Mouse (Mus musculus): ENCODE data around the gene Gtf2f1.

Gtf2f1 gene

GRCm38 (mm10) chr17:56976531-56977390, 34.3 kb downstream of the Gtf2f1 start:
- DNase-seq (ENCODE audit: low read depth, low spot score), result no peak

- no peak for DNase-seq (ENCODE audit: low read depth, low spot score)
Measured at GRCm38 (mm10) chr17:56975391-56975790, 35.7 kb downstream of the Gtf2f1 start.

DNA sequence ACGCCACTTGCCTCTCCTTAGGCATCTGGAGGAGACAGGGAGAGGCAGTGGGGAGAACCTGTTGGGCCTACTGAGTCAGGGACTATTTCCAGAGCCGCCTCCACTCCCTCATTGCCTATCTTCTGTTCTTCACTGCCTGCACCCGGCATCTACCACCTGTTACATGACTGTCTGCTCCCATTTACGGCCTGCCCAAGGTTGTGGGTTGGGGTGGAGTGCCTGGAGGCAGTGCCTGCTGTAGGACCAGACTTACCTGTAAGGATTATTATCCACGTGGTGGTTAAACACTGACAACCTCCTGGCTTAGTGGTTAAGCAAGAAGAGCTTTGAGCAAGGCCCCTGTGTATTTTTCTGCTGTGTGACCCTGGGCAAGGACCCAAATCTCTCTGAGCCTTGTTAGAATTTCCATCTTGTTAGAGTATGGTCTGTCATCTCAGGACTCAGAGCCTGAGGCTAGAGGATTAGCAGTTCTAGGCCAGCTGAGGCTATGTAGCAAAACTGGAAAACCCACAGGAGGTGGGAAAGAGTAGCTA, 36.3 kb downstream of the Gtf2f1 start:
- DNase-seq (ENCODE audit: low read depth, low spot score), result no peak

DNA sequence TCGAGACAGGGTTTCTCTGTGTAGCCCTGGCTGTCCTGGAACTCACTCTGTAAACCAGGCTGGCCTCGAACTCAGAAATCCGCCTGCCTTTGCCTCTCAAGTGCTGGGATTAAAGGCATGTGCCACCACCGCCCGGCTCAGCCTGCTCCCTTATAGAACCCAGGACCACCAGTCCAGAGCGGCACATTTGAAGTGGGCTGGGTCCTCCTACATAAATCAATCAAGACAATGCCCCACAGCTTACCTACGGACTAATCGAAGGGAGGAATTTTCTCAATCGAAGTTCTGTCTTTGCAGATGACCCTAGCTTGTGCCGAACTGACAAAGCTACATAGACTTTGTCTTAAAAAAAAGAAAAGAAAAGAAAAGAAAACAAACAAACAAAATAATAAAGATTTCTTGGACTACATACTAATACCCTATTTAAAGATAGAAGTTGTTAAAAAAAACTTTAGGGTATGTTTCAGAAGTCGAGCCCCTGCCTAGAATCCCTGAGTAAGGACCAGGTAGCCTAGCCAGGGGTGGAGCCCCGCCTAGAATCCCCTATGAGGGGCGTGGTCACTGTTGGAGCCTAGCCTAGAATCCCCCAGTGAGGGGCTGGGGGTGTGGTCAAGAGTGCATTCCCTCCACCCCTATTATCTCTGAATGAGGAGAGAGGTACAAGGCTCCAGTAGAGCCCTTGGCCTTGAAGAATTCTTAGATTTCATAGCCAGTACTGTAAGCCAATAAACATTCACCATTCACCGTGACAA, 37.0 kb downstream of the Gtf2f1 start:
- no peak for DNase-seq (ENCODE audit: low read depth, low spot score)

DNA sequence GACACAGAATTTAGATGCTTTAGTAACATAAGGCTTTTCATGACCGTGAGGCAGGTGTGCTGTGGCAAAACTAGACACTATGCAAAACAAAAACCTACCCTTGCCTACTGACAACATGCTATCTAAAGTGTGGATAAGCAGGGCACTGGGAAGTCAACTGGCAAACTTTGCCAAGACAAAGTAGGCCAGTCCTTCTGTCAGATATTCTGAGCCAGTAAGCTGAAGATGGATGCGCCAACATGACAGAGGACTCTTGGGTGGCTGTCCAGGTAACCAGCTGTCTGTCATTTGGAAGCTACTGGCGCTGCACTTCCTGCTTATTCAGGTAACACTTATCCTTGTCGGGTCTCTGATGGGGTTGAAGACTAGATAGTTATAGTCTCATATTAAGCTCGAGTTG, 41.0 kb downstream of the Gtf2f1 start:
- no peak for DNase-seq (ENCODE audit: low read depth, low spot score)

GRCm38 (mm10) chr17:56969321-56969720, 41.8 kb downstream of the Gtf2f1 start:
- no peak for DNase-seq (ENCODE audit: low read depth, low spot score)

- no peak for DNase-seq (ENCODE audit: low read depth, low spot score)
Measured at GRCm38 (mm10) chr17:56963646-56964045, 47.4 kb downstream of the Gtf2f1 start.

GRCm38 (mm10) chr17:56962642-56963405, 48.3 kb downstream of the Gtf2f1 start:
- no peak for DNase-seq (ENCODE audit: low read depth, low spot score)

DNA sequence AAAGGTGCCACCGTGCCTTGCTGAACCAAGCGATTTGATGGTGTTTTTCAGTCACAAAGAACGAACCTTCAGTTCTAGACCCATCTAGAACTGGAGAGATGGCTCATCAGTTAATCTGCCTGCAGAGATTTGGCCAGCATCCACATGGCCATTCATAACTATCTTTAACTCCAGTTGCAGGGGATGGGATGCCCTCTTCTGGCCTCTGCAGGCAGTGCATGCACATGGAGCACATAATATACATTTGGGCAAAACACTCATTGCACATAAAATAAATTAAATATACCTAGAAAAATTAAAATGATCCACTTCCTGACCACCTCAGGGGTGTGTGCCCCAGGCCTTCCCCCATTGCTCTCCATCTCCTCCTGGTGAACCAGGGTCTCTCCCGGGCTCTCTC, 49.2 kb downstream of the Gtf2f1 start:
- DNase-seq (ENCODE audit: low read depth, low spot score), result peak; percentile 21

- DNase-seq (ENCODE audit: low read depth, low spot score), result no peak
Measured at GRCm38 (mm10) chr17:56958667-56959066, 52.4 kb downstream of the Gtf2f1 start.

- peak; percentile 35 for DNase-seq (ENCODE audit: low read depth, low spot score)
Measured at GRCm38 (mm10) chr17:56957763-56958429, 53.2 kb downstream of the Gtf2f1 start.

- no peak for DNase-seq (ENCODE audit: low read depth, low spot score)
Measured at GRCm38 (mm10) chr17:56954871-56955270, 56.2 kb downstream of the Gtf2f1 start.
